Mouse (Mus musculus): ENCODE data around the gene Apex1. TPM values are rescaled to one million over a fixed set of nuclear protein-coding genes. Genes with fewer than 3 reads are reported as not detected.
A peak's percentile ranks its signal among the peaks of the same experiment; 100 is the strongest.
"Not testable (repeated sequence)": the region's sequence is repeated elsewhere in the genome, so short reads cannot be mapped to it uniquely, and the experiment has no call there.

Apex1 gene
- polyA plus RNA-seq, 1 experiment from 2014 or later, result 447 TPM

- not testable (repeated sequence) for DNase-seq (ENCODE audit: low spot score)
- 89% methylated on average over 5 of the region's 5 CpGs for WGBS
Observed at GRCm38 (mm10) chr14:50958289-50958995, 33.7 kb downstream of the Apex1 start.

GRCm38 (mm10) chr14:50968216-50968980 lies 43.6 kb downstream of the Apex1 start:
- H3K27me3 ChIP-seq (ENCODE audit: low read depth, poor library complexity, severe bottlenecking), result no peaks in the 10 kb centered on the region
- peaks cover 22% of the 10 kb centered on the region for H3K4me1 ChIP-seq
- DNase-seq (ENCODE audit: low spot score), result no peak
- H3K36me3 ChIP-seq, result no peaks in the 10 kb centered on the region
- H3K27ac ChIP-seq (replicated peaks), result no peak overlapping the region
- 74% methylated on average over 5 of the region's 5 CpGs for WGBS
- H3K4me3 ChIP-seq, result no peak overlapping the region
- no peaks in the 10 kb centered on the region for H3K9me3 ChIP-seq (replicated peaks)

More at GRCm38 (mm10) chr14:50958289-50958995, 33.7 kb downstream of the Apex1 start:
- H3K27me3 ChIP-seq (ENCODE audit: low read depth, poor library complexity, severe bottlenecking); H3K4me1 ChIP-seq; H3K36me3 ChIP-seq; H3K27ac ChIP-seq (replicated peaks); H3K9me3 ChIP-seq (replicated peaks); H3K4me3 ChIP-seq: not testable (repeated sequence)

GRCm38 (mm10) chr14:50969041-50969440 lies 44.3 kb downstream of the Apex1 start:
- Histone ChIP-seq H3K27me3 (ENCODE audit: low read depth, poor library complexity, severe bottlenecking) (no peaks in the 10 kb centered on the region), H3K4me1 (peaks cover 22% of the 10 kb centered on the region), H3K9me3 (replicated peaks) (no peaks in the 10 kb centered on the region), H3K27ac (replicated peaks) (peak overlapping the region; percentile 72; the same call in 1 of the 2 replicates), H3K4me3 (no peak overlapping the region), H3K36me3 (no peaks in the 10 kb centered on the region)
- no peak for DNase-seq (ENCODE audit: low spot score)
- 18% methylated on average over 1 of the region's 1 CpGs for WGBS

GRCm38 (mm10) chr14:50969558-50970544 lies 45.1 kb downstream of the Apex1 start:
- Histone ChIP-seq H3K4me3 (peak overlapping the region; percentile 23; the same call in 1 of the 2 replicates), H3K4me1 (peaks cover 23% of the 10 kb centered on the region), H3K9me3 (replicated peaks) (no peaks in the 10 kb centered on the region), H3K36me3 (no peaks in the 10 kb centered on the region), H3K27ac (replicated peaks) (peak overlapping the region; percentile 72), H3K27me3 (ENCODE audit: low read depth, poor library complexity, severe bottlenecking) (no peaks in the 10 kb centered on the region)
- 14% methylated on average over 12 of the region's 12 CpGs for WGBS
- DNase-seq (ENCODE audit: low spot score), result peak; percentile 31

GRCm38 (mm10) chr14:50970822-50971221 lies 46.1 kb downstream of the Apex1 start:
- Histone ChIP-seq H3K36me3 (no peaks in the 10 kb centered on the region), H3K27ac (replicated peaks) (no peak overlapping the region), H3K4me3 (no peak overlapping the region), H3K4me1 (peaks cover 26% of the 10 kb centered on the region), H3K27me3 (ENCODE audit: low read depth, poor library complexity, severe bottlenecking) (no peaks in the 10 kb centered on the region), H3K9me3 (replicated peaks) (no peaks in the 10 kb centered on the region)
- no peak for DNase-seq (ENCODE audit: low spot score)
- 71% methylated on average over 1 of the region's 1 CpGs for WGBS

GRCm38 (mm10) chr14:50973054-50973453 lies 48.3 kb downstream of the Apex1 start:
- H3K36me3 ChIP-seq; H3K4me3 ChIP-seq; H3K27ac ChIP-seq (replicated peaks); H3K9me3 ChIP-seq (replicated peaks); DNase-seq (ENCODE audit: low spot score); H3K27me3 ChIP-seq (ENCODE audit: low read depth, poor library complexity, severe bottlenecking): not testable (repeated sequence)
- H3K4me1 ChIP-seq, result peaks cover 37% of the 10 kb centered on the region
- 92% methylated on average over 5 of the region's 5 CpGs for WGBS

GRCm38 (mm10) chr14:50973700-50974099 lies 48.9 kb downstream of the Apex1 start:
- 63% methylated on average over 4 of the region's 4 CpGs for WGBS
- no peak for DNase-seq (ENCODE audit: low spot score)
- Histone ChIP-seq H3K27me3 (ENCODE audit: low read depth, poor library complexity, severe bottlenecking) (no peaks in the 10 kb centered on the region), H3K36me3 (no peaks in the 10 kb centered on the region), H3K27ac (replicated peaks) (no peak overlapping the region), H3K4me1 (peaks cover 31% of the 10 kb centered on the region), H3K9me3 (replicated peaks) (no peaks in the 10 kb centered on the region), H3K4me3 (no peak overlapping the region)

GRCm38 (mm10) chr14:50975001-50975400 lies 50.2 kb downstream of the Apex1 start:
- no peaks in the 10 kb centered on the region for H3K36me3 ChIP-seq
- H3K27me3 ChIP-seq (ENCODE audit: low read depth, poor library complexity, severe bottlenecking), result no peaks in the 10 kb centered on the region
- WGBS, result 49% methylated on average over 5 of the region's 5 CpGs
- DNase-seq (ENCODE audit: low spot score), result no peak
- H3K4me3 ChIP-seq, result no peak overlapping the region
- H3K9me3 ChIP-seq (replicated peaks), result no peaks in the 10 kb centered on the region
- no peak overlapping the region for H3K27ac ChIP-seq (replicated peaks)
- peaks cover 18% of the 10 kb centered on the region for H3K4me1 ChIP-seq

GRCm38 (mm10) chr14:50976674-50977073 lies 51.9 kb downstream of the Apex1 start:
- no peaks in the 10 kb centered on the region for H3K36me3 ChIP-seq
- peak overlapping the region; percentile 22; the same call in 1 of the 2 replicates for H3K4me3 ChIP-seq
- peaks cover 15% of the 10 kb centered on the region for H3K4me1 ChIP-seq
- H3K27me3 ChIP-seq (ENCODE audit: low read depth, poor library complexity, severe bottlenecking), result no peaks in the 10 kb centered on the region
- no peaks in the 10 kb centered on the region for H3K9me3 ChIP-seq (replicated peaks)
- H3K27ac ChIP-seq (replicated peaks), result peak overlapping the region; percentile 77
- WGBS, result 18% methylated on average over 9 of the region's 9 CpGs
- peak; percentile 22 for DNase-seq (ENCODE audit: low spot score)

Other genes starting within 250 kb of the Apex1 start
- gene Olfr747, start 231.8 kb upstream of the Apex1 start, polyA plus RNA-seq (2016; fragmentation: Nextera tagmentation; extraction: Ambion mirVana), result not detected in 2 replicates
- not detected in 2 replicates for gene Olfr748, start 217.6 kb upstream of the Apex1 start, polyA plus RNA-seq (2016; fragmentation: Nextera tagmentation; extraction: Ambion mirVana)
- not detected in 2 replicates for gene Olfr749, start 179.9 kb upstream of the Apex1 start, polyA plus RNA-seq (2016; fragmentation: Nextera tagmentation; extraction: Ambion mirVana)
- gene Ttc5, start 139.4 kb upstream of the Apex1 start, polyA plus RNA-seq (2016; fragmentation: Nextera tagmentation; extraction: Ambion mirVana), result 116 and 127 TPM in 2 replicates
- gene Ccnb1ip1, start 117.2 kb upstream of the Apex1 start, polyA plus RNA-seq (2016; fragmentation: Nextera tagmentation; extraction: Ambion mirVana), result not detected in 2 replicates
- 70.3 and 74.5 TPM in 2 replicates for gene Parp2, start 117.1 kb upstream of the Apex1 start, polyA plus RNA-seq (2016; fragmentation: Nextera tagmentation; extraction: Ambion mirVana)
- 3.9 and 5.0 TPM in 2 replicates for gene Tep1, start 54.4 kb upstream of the Apex1 start, polyA plus RNA-seq (2016; fragmentation: Nextera tagmentation; extraction: Ambion mirVana)
- 0.12 and 0.14 TPM in 2 replicates for gene Klhl33, start 27.5 kb upstream of the Apex1 start, polyA plus RNA-seq (2016; fragmentation: Nextera tagmentation; extraction: Ambion mirVana)
- gene Osgep, start 75 bp upstream of the Apex1 start, polyA plus RNA-seq (2016; fragmentation: Nextera tagmentation; extraction: Ambion mirVana), result 192 TPM in 2 replicates
- 50.4 and 55.6 TPM in 2 replicates for gene Pip4p1, start 5.9 kb downstream of the Apex1 start, polyA plus RNA-seq (2016; fragmentation: Nextera tagmentation; extraction: Ambion mirVana)
- gene Pnp, start 6.1 kb downstream of the Apex1 start, polyA plus RNA-seq (2016; fragmentation: Nextera tagmentation; extraction: Ambion mirVana), result 73.9 and 85.1 TPM in 2 replicates
- not detected in 2 replicates for gene Gm49342, start 19.5 kb downstream of the Apex1 start, polyA plus RNA-seq (2016; fragmentation: Nextera tagmentation; extraction: Ambion mirVana)
- 0.15 and 0.78 TPM in 2 replicates for gene Pnp2, start 31.0 kb downstream of the Apex1 start, polyA plus RNA-seq (2016; fragmentation: Nextera tagmentation; extraction: Ambion mirVana)
- not detected in 2 replicates for gene Rnase10, start 82.8 kb downstream of the Apex1 start, polyA plus RNA-seq (2016; fragmentation: Nextera tagmentation; extraction: Ambion mirVana)
- not detected in 2 replicates for gene Rnase9, start 116.9 kb downstream of the Apex1 start, polyA plus RNA-seq (2016; fragmentation: Nextera tagmentation; extraction: Ambion mirVana)
- not detected in 2 replicates for gene Rnase11, start 125.2 kb downstream of the Apex1 start, polyA plus RNA-seq (2016; fragmentation: Nextera tagmentation; extraction: Ambion mirVana)
- gene Rnase12, start 132.7 kb downstream of the Apex1 start, polyA plus RNA-seq (2016; fragmentation: Nextera tagmentation; extraction: Ambion mirVana), result not detected in 2 replicates
- not detected in 2 replicates for gene Olfr750, start 149.5 kb downstream of the Apex1 start, polyA plus RNA-seq (2016; fragmentation: Nextera tagmentation; extraction: Ambion mirVana)
- gene Rnase4, start 166.1 kb downstream of the Apex1 start, polyA plus RNA-seq (2016; fragmentation: Nextera tagmentation; extraction: Ambion mirVana), result 8.2 and 9.5 TPM in 2 replicates
- 1.7 and 2.2 TPM in 2 replicates for gene Ang, start 166.2 kb downstream of the Apex1 start, polyA plus RNA-seq (2016; fragmentation: Nextera tagmentation; extraction: Ambion mirVana)
- gene Eddm3b, start 189.5 kb downstream of the Apex1 start, polyA plus RNA-seq (2016; fragmentation: Nextera tagmentation; extraction: Ambion mirVana), result 0.16 TPM in 1 of 2 replicates, not detected in the other
- gene Rnase6, start 198.9 kb downstream of the Apex1 start, polyA plus RNA-seq (2016; fragmentation: Nextera tagmentation; extraction: Ambion mirVana), result 0.10 and 0.22 TPM in 2 replicates
- 0.22 TPM in 1 of 2 replicates, not detected in the other for gene Rnase1, start 221.8 kb downstream of the Apex1 start, polyA plus RNA-seq (2016; fragmentation: Nextera tagmentation; extraction: Ambion mirVana)
- gene Rnase2b, start 237.3 kb downstream of the Apex1 start, polyA plus RNA-seq (2016; fragmentation: Nextera tagmentation; extraction: Ambion mirVana), result not detected in 2 replicates